Mouse (Mus musculus): ENCODE data around the gene Gm11273. TPM values are rescaled to one million over a fixed set of nuclear protein-coding genes. Genes with fewer than 3 reads are reported as not detected.
A peak's percentile ranks its signal among the peaks of the same experiment; 100 is the strongest.
"Not testable (repeated sequence)": the region's sequence is repeated elsewhere in the genome, so short reads cannot be mapped to it uniquely, and the experiment has no call there.

The Gm11273 gene
- total RNA-seq (2021): 10 to 100 TPM; 56.4 to 59.3 TPM

DNA sequence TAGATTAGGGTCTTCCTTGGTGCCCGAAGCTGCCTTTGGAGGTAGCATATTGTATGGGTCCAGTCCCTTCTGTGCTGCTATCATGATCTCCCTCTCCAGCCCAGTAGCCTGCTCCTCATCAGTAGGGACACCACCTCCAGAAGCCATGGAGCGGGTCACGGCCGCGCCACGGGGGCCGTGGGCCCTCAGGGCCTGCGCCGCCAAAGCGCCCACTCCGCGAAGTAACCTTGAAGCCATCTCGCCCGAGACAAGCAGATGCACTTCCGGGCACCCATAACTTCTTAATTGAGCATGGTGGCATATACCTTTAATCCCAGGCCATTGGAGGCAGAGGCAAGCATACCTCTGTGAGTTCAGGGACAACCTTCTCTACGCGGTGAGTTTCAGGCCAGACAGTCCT lies at the start of gene Gm11273:
Gene Gm11273, minus strand, starts transcription at position 237 of the 400 bp plus-strand sequence.
- intact Hi-C loops (cut with DNase I); DNase-seq (ENCODE audit: extremely low spot score in 1 of 2, low spot score in 2 of 2): not testable (repeated sequence)

GRCm38 (mm10) chr13:21550416-21551110 lies 49.3 kb upstream of the Gm11273 start:
- no peak for DNase-seq (ENCODE audit: extremely low spot score in 1 of 2, low spot score in 2 of 2)
- intact Hi-C loops (cut with DNase I): no loop called here

DNA sequence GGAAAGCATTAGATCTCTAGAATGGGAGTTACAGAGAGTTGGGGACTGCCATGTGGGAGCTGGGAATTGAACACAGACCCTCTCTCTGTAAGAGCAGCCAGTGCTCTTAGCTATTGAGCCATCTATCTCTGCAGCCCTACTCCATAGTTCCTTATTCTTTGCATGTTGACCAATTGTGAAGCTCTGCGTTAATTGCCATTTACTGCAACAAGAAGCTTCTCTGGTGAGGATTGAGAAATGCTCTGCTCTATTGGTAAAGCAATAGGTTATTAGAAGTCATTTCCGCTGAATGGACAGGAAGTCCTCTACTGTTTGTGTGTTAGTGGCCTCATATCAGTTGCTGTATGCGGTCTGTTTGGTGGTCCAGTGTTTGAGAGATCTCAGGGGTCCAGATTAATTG lies 48.3 kb upstream of the Gm11273 start:
- DNase-seq (ENCODE audit: extremely low spot score in 1 of 2, low spot score in 2 of 2): no peak

GRCm38 (mm10) chr13:21542708-21543107 lies 41.5 kb upstream of the Gm11273 start, which contains the start of gene Olfr1366:
Olfr1366 (minus strand) TSS chr13:21542808.
- no peak for DNase-seq (ENCODE audit: extremely low spot score in 1 of 2, low spot score in 2 of 2)
- intact Hi-C loops (cut with DNase I): no loop called here

More for the DNA sequence above, 48.3 kb upstream of the Gm11273 start:
- intact Hi-C loops (cut with DNase I): no loop called here

DNA sequence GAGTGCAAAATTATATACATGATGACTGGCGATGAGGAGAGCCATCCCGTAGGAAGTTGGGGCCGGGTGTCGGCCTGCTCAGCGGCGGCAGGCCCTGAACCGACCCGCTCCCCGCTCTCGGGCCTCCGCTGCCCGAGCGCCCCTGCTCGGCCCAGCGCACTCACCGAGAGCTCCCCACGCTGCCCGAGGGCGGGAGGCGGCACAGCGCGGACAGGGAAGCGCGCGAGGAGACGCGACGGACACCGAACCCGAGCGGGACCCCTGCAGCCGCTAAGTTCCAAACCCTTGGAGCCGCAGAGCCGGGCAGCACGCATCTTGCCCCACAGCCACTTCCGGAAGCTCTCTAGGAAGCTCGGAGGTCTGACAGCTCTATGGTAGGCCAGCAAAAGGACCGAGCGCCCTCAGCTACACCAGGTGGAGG lies 29.6 kb upstream of the Gm11273 start, which contains the start of gene Zkscan8:
Gene Zkscan8, minus strand, starts transcription at position 340 of the 421 bp plus-strand sequence.
- intact Hi-C loops (cut with DNase I): no loop called here
- DNase-seq (ENCODE audit: extremely low spot score in 1 of 2, low spot score in 2 of 2): peak; percentile 80 to 87

DNA sequence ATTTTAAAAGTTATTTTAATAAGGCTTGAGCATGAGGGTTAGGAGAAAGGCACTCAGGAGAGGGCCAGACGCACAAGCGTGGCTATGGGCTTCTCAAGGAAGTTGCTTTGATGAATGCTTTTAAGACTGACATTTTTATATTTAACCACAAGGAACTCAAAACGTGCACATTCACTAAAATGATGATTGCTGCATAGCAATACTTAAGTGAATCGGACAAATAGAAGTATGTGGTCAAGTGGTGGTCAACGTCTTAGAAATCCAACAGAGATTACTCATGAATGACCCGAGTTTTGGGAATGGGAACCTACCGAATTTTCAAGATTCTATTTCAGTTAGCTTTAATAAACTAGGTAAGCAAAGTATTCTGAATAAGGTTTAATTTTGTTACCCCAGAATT lies 28.9 kb upstream of the Gm11273 start:
- intact Hi-C loops (cut with DNase I): no loop called here
- DNase-seq (ENCODE audit: extremely low spot score in 1 of 2, low spot score in 2 of 2): no peak

DNA sequence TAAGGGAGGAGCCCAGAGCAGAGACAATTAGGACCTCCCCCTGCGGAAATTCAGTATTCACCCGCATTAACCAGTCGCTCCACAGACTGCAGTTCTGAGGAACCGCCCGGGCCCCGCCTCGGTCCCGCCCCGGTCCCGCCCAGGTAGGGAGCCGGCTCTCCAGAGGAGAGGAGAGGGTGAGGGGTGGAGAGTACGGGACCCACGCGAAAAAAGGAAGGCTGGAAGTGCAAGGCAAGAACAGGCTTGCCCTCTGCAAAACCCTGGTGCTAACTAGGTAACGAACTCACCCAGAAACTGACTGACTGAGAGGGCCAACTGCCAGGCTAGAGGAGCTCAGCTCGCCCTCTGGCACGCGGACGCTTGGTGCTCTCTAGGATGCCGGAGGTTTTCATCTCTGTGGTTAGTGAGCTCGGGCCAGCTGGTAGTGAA lies 5.0 kb upstream of the Gm11273 start:
- intact Hi-C loops (cut with DNase I): no loop called here
- peak; percentile 55 to 86 for DNase-seq (ENCODE audit: extremely low spot score in 1 of 2, low spot score in 2 of 2)

DNA sequence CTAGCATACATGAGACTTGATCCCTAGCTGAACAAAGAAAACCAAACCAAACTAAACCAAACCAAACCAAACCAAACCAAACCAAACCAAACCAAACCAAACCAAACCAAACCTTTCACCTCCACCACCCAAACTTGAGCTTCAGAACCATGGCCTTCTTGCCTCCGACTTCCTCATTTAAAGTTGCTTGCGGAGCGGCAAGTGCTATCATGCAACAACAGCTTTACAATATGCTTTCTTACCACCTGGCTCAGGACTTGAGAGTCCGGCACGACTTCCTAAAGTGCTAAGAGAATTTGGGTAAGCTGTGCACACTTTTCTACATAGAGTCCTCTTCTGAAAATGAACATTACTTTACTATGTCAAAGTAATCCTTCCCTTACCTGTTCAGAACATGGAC lies 1.1 kb upstream of the Gm11273 start:
- intact Hi-C loops (cut with DNase I): no loop called here
- no peak for DNase-seq (ENCODE audit: extremely low spot score in 1 of 2, low spot score in 2 of 2)

GRCm38 (mm10) chr13:21495080-21495479 lies 6.1 kb downstream of the Gm11273 start, which contains the start of gene AK157302:
AK157302 (plus strand) TSS chr13:21495223.
- peak in 1 of 2 experiments; percentile 49 for DNase-seq (ENCODE audit: extremely low spot score in 1 of 2, low spot score in 2 of 2)
- intact Hi-C loops (cut with DNase I): no loop called here

GRCm38 (mm10) chr13:21492847-21493246 lies 8.4 kb downstream of the Gm11273 start:
- no peak for DNase-seq (ENCODE audit: extremely low spot score in 1 of 2, low spot score in 2 of 2)
- intact Hi-C loops (cut with DNase I): no loop called here

DNA sequence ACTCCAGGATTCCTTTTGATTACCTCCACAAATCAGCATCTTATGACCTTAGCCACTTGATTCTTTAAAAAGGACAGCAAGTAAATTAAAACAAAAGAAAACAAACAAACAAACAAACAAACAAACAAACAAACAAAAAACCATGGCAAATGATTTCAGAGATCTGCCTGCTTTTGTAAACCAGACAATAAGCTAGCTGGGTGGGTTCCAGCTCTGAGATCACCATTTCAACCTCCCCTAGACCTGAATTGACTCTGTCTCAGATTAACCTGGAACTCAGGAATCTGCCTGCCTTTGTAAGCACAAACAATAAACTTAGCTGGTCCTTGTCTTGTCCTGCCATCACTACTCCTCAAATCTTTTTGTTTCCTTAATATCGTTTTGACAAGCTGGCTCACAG lies 14.3 kb downstream of the Gm11273 start:
- no peak for DNase-seq (ENCODE audit: extremely low spot score in 1 of 2, low spot score in 2 of 2)
- intact Hi-C loops (cut with DNase I): no loop called here

DNA sequence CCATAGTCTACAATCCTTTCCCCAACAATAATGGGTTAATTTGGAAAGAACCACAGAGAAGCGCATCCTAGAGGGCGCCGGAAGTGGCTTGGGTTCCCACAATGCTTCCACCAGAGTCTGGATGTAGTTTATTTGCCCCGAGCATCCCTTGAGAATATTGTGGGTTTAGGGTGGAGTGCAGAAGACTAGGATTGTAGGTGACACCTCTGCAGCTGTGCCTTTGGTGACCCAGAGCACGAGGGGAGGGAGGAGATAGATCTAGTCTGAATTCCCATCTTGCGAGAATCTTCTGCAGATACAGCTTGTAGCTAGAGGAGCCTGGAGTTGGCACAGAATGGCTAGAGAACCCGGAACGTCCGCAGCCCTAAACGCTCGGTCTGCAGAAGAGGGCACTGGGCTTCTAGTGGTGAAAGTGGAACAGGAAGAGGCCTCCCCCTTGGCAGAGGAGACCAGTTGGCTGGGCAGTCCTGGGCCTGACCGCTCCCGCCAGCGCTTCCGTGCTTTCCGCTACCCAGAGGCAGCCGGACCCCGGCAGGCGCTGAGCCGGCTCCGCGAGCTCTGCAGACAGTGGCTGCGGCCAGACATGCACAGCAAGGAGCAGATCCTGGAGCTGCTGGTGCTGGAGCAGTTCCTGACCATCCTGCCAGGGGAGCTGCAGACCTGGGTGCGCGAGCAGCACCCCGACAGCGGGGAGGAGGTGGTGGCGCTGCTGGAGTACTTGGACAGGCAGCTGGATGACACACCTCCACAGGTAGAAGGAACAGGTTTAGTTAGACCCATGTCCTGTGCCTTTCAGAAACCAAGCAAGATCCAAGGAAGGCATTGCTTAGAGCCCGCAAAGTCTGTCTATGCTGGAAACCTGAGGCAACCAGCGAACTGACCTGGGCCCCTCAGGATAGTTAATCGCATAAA lies 22.2 kb downstream of the Gm11273 start, which contains the start of the genes Zkscan4 and Gm10065:
Gene Zkscan4, plus strand, starts transcription at position 149 of the 912 bp plus-strand sequence.
Gene Gm10065, minus strand, starts transcription at position 683 of the 912 bp plus-strand sequence.
- intact Hi-C loops (cut with DNase I): not testable (repeated sequence)
- peak; percentile 70 to 79 for DNase-seq (ENCODE audit: extremely low spot score in 1 of 2, low spot score in 2 of 2)

DNA sequence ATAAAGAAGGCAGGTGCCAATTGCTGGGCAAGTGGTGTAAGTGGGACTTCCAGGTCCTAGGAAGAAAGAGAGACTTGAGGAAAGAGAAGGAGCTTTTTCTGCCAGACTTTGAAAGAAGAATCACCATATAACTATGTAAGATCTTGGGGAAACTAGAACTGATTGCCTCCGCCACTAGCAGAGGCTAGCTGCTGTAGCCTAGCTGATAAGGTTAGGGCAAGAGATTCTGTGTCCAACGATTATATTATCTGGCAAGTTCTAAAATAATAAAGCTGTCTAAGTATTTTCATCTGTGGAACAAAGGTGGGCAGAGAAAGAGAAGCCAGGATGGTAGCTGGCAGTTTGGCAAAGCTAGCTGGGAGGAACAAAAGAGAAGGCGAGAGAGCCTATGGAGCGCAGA lies 28.8 kb downstream of the Gm11273 start:
- intact Hi-C loops (cut with DNase I): no loop called here

DNA sequence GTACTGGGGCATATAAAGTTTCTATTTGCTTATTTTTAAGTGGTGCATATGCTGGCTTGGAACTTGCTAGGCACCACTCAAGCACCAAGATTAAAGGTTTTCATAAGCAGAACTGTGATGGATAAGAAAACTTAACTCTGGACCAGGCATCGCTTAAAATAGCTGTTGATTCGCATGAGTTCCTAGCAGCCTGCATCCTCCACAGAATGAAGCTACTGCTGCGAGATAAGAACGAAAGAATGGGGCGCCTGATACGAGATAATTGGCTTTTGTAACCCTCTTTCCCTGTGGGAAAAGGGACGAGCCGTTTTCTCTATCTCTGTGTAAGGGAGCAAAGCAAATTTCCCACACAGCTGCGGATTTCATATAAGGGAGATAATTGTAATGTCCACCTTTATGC lies 32.1 kb downstream of the Gm11273 start:
- no peak for DNase-seq (ENCODE audit: extremely low spot score in 1 of 2, low spot score in 2 of 2)
- intact Hi-C loops (cut with DNase I): no loop called here

More for the DNA sequence above, 28.8 kb downstream of the Gm11273 start:
- no peak for DNase-seq (ENCODE audit: extremely low spot score in 1 of 2, low spot score in 2 of 2)

DNA sequence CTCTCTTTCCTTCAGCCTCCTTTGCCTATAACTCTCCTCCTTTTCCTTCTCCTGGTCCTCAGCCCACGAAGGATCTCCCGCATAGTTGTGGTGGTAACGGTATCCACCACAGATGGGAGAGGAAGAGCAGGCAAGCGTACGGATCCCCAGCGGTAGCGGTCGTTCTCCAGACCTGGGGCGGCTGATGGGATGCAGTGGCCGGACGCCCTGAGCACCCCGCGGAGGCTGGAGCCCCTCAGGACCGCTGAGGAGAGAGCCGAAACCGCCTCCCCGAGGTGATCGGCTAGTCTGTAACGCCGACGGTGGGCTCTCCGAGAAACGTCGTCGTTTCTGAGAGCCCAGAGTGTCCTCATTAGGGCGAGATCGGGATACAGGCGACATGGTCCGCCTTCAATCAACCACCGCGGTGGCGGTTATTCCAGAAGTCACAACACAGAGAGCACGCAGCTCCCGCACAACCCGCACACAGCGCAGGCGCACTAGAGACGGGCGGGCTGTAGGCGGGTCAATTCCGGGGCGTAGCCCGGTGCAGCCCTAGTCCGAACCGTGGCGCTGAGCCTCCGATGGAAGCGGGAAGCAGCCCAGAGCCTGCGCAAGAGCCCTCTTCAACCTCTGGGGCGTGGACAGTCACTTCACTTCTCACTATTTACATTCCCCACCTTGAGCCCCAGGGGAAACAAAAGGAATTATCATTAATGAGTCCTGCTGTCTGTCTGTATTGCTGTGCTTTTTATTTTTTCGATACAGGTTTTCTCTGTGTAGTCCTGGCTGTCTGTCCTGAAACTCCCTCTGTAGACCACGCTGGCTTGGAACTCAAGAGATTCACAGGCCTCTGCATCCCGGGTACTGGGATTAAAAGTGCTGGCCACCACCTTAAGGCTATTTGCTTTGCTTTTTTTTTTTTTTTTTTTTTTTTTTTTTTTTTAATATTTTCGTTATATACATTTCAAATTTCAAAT lies 32.9 kb downstream of the Gm11273 start, which contains the start of gene Nkapl:
Gene Nkapl, minus strand, starts transcription at position 449 of the 959 bp plus-strand sequence.
- DNase-seq (ENCODE audit: extremely low spot score in 1 of 2, low spot score in 2 of 2): peak; percentile 33 to 88
- intact Hi-C loops (cut with DNase I): no loop called here

DNA sequence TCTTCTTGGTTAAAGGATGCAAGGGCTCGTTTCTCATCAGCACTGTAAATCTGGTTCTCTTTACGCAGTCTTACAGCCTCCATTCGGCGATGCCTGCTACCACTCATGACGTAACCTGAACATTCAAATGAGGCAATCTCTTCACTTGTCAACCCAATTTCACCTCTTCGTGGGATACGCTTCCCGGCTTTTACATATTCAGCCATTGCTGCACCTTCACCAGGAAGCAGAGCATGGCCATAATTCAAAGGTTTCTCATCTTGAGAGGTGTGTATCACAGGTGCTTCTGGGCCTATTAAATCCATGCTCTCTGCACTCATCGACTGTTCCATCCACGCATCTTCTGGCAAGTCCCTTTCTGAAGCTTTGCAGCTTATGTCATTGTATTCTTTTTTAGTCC lies 33.9 kb downstream of the Gm11273 start:
- no peak for DNase-seq (ENCODE audit: extremely low spot score in 1 of 2, low spot score in 2 of 2)
- intact Hi-C loops (cut with DNase I): no loop called here

GRCm38 (mm10) chr13:21462516-21462915 lies 38.7 kb downstream of the Gm11273 start:
- intact Hi-C loops (cut with DNase I); DNase-seq (ENCODE audit: extremely low spot score in 1 of 2, low spot score in 2 of 2): not testable (repeated sequence)

DNA sequence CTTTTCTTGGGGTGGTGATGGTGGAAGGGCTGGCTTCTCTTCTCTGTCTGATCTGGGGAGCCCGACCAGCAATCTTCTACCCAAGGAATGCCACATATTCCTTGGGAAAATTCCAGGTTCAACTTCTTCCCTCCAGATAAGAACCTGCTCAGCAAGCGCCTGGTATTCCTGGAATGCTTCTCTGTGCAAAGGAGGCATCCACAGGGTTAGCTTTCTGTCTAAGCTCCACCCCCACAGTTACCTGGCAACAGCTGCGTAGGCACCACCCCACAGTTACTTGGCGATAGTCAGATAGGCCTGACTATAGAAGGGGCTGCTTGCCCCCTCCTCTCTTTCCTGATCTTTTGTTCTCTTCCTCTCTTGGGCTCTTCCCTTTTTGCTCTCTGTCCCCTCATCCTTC lies 44.9 kb downstream of the Gm11273 start:
- no peak for DNase-seq (ENCODE audit: extremely low spot score in 1 of 2, low spot score in 2 of 2)
- intact Hi-C loops (cut with DNase I): no loop called here

All from left cerebral cortex, postnatal 10 days (tissue).